Mouse (Mus musculus) neural tube, embryonic 12.5 days (tissue): Measurements from ENCODE around the gene Rab10. TPM values are rescaled to one million over a fixed set of nuclear protein-coding genes. Genes with fewer than 3 reads are reported as not detected.

ENCODE experiments used
- ATAC-seq: fragments of 200-750 bp; cut with Nextera tagmentation; 2 replicates; pipeline ENCODE4 v1.8.0; 2017; ENCODE audit warnings: low read depth, mild to moderate bottlenecking, moderate TSS enrichment, moderate library complexity; ENCODE audit not compliant: low FRiP score
- H3K27ac ChIP-seq: fragments of 300-500 bp; sonication (generic); 2 replicates; pipeline ENCODE4 v1.5.1; 2016
- H3K27me3 ChIP-seq: fragments of 300-500 bp; sonication (generic); replicated peaks from 2 replicates; pipeline ENCODE4 v1.6.1; 2016; ENCODE audit warnings: mild to moderate bottlenecking
- H3K36me3 ChIP-seq: fragments of 300-500 bp; sonication (generic); 2 replicates; pipeline ENCODE4 v1.6.1; 2016; ENCODE audit warnings: mild to moderate bottlenecking
- H3K4me1 ChIP-seq: fragments of 300-500 bp; sonication (generic); 2 replicates; pipeline ENCODE4 v1.6.1; 2016
- H3K4me2 ChIP-seq: fragments of 300-500 bp; sonication (generic); replicated peaks from 2 replicates; pipeline ENCODE4 v1.6.1; 2016; ENCODE audit warnings: mild to moderate bottlenecking
- H3K4me3 ChIP-seq: fragments of 300-500 bp; sonication (generic); 2 replicates; pipeline ENCODE4 v1.5.1; 2016
- H3K9ac ChIP-seq: fragments of 300-500 bp; sonication (generic); 2 replicates; pipeline ENCODE4 v1.6.1; 2016; ENCODE audit warnings: mild to moderate bottlenecking
- H3K9me3 ChIP-seq: fragments of 300-500 bp; sonication (generic); 2 replicates; pipeline ENCODE4 v1.6.1; 2016; ENCODE audit warnings: mild to moderate bottlenecking
- WGBS: fragments of 180-500 bp; shearing (Covaris S2); methylation state at CpG from one replicate; pipeline ENCODE4 v1.1.7; 2016; 5-methylcytosine and 5-hydroxymethylcytosine counted together
- polyA plus RNA-seq: library from polyadenylated mRNA; unstranded; fragments of >200 nt; fragmentation: Nextera tagmentation; extraction: Ambion mirVana; gene quantifications from 2 replicates; pipeline ENCODE4 v1.2.1, GENCODE M21; 2016

The Rab10 gene
- polyA plus RNA-seq, 1 experiment from 2014 or later: 182 TPM

GRCm38 (mm10) chr12:3261596-3261995, 48.2 kb downstream of the Rab10 start:
- Histone ChIP-seq H3K27ac (no peak overlapping the region), H3K36me3 (peaks cover 10% of the 10 kb centered on the region), H3K4me3 (no peak overlapping the region), H3K4me2 (no peak overlapping the region), H3K9me3 (no peaks in the 10 kb centered on the region), H3K4me1 (no peaks in the 10 kb centered on the region), H3K9ac (no peak overlapping the region), H3K27me3 (no peaks in the 10 kb centered on the region)
- ATAC-seq: no peak
- 98% methylated on average over 25 of the region's 25 CpGs for WGBS

DNA sequence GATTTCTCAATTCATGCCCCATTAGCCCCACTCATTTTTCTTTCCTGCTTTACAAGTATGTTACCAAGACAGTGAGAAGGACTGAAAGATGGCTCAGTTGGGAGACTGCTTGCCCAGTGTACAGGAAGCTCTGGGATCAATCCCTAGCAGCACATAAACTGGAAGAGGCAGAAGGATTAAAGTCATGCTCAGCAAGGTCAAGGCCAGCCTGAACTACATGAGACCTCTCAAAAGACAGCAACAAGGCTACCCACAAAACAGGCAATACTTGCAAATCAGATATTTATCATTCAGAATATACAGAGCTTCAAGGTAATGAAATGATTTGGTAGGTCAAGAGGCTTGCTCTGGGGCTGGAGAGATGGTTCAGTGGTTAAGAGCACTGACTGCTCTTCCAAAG, 53.8 kb downstream of the Rab10 start:
- Histone ChIP-seq H3K9me3 (no peaks in the 10 kb centered on the region), H3K4me3 (no peak overlapping the region), H3K27me3 (no peaks in the 10 kb centered on the region), H3K4me1 (no peaks in the 10 kb centered on the region), H3K36me3 (peaks cover 12% of the 10 kb centered on the region), H3K4me2 (no peak overlapping the region), H3K9ac (no peak overlapping the region), H3K27ac (no peak overlapping the region)
- ATAC-seq: no peak

DNA sequence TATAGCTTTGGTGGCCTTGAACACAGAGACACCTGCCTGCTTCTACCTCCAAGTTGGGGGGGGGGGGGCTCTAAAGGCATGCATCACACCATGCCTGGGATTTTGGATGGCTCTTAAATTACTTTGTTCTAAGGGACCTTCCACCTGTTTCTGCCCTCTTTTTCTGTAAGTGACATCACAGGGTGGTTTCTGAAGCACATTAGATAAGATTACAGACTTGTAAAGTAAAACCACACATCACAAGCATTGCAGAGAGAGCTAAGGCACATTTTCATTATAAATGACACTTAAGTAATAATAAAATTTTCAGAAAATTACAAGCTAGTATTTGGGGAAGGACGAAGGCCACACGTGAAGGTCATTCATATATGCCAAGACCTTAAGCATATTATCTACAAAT, 54.3 kb downstream of the Rab10 start:
- peaks cover 13% of the 10 kb centered on the region; the same call in 1 of the 2 replicates for H3K36me3 ChIP-seq
- no peaks in the 10 kb centered on the region for H3K27me3 ChIP-seq
- no peaks in the 10 kb centered on the region for H3K4me1 ChIP-seq
- H3K27ac ChIP-seq: no peak overlapping the region
- ATAC-seq: no peak
- no peak overlapping the region for H3K9ac ChIP-seq
- no peak overlapping the region for H3K4me3 ChIP-seq
- H3K4me2 ChIP-seq: no peak overlapping the region
- WGBS: 95% methylated on average over 2 of the region's 2 CpGs
- H3K9me3 ChIP-seq: no peaks in the 10 kb centered on the region

DNA sequence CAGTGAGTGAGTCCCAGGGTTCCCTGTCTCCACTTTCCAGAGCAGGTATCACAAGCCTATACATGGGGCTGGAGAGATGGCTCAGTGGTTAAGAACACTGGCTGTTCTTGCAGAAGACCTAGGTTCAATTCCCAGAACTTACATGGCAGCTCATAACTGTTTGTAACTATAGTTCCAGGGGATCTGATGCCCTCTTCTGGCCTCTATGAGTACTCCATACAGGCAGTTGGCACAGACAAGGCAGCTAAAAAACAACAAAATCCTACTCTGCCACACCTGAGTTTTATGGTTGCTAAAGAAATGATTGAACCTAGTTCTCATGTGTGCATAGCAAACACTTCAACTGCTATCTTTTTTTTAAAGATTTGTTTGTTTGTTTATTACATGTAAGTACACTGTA, 56.2 kb downstream of the Rab10 start:
- peaks cover 27% of the 10 kb centered on the region for H3K36me3 ChIP-seq
- H3K4me2 ChIP-seq: no peak overlapping the region
- H3K9ac ChIP-seq: no peak overlapping the region
- ATAC-seq: no peak
- H3K27me3 ChIP-seq: no peaks in the 10 kb centered on the region
- no peaks in the 10 kb centered on the region for H3K9me3 ChIP-seq
- H3K4me3 ChIP-seq: no peak overlapping the region
- H3K27ac ChIP-seq: no peak overlapping the region
- H3K4me1 ChIP-seq: no peaks in the 10 kb centered on the region

DNA sequence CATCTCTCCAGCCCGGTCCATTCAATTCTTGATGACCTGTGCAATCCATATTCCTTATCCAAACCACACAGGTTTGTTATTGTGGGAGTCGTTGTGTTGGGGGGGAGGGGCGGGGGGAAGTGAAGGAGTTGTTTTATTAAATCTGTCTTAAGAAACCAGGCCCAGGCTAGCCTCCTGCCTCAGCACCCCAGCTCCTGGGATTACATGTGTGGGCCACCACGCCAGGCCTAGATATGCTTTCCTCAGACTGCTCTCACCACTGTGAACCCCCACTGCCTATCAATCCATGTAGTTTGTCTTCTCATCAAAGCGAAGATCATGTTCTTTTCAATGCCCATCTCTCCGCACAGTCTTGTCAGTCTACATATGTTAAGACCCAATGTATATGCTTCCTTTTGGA, 63.7 kb downstream of the Rab10 start:
- H3K27me3 ChIP-seq: no peaks in the 10 kb centered on the region
- H3K4me3 ChIP-seq: no peak overlapping the region
- 93% methylated on average over 6 of the region's 6 CpGs for WGBS
- no peak overlapping the region for H3K27ac ChIP-seq
- no peak overlapping the region for H3K4me2 ChIP-seq
- no peak for ATAC-seq
- no peaks in the 10 kb centered on the region for H3K9me3 ChIP-seq
- no peak overlapping the region for H3K9ac ChIP-seq
- H3K4me1 ChIP-seq: no peaks in the 10 kb centered on the region
- H3K36me3 ChIP-seq: peaks cover 26% of the 10 kb centered on the region

- H3K4me2 ChIP-seq: no peak overlapping the region
- H3K27me3 ChIP-seq: no peaks in the 10 kb centered on the region
- H3K27ac ChIP-seq: no peak overlapping the region
- H3K36me3 ChIP-seq: peaks cover 35% of the 10 kb centered on the region
- no peak overlapping the region for H3K9ac ChIP-seq
- 96% methylated on average over 1 of the region's 1 CpGs for WGBS
- ATAC-seq: no peak
- H3K9me3 ChIP-seq: 0 out of 2 replicates have a peak, but pooled peaks cover 14% of the 10 kb centered on the region
- no peaks in the 10 kb centered on the region for H3K4me1 ChIP-seq
- H3K4me3 ChIP-seq: no peak overlapping the region
These were observed 70.2 kb downstream of the Rab10 start for GRCm38 (mm10) chr12:3239544-3239943.

- WGBS: 79% methylated on average over 16 of the region's 16 CpGs
These were observed 71.3 kb downstream of the Rab10 start for GRCm38 (mm10) chr12:3238361-3239051.

GRCm38 (mm10) chr12:3237799-3238198, 72.0 kb downstream of the Rab10 start:
- Histone ChIP-seq H3K9ac (no peak overlapping the region), H3K4me3 (no peak overlapping the region), H3K36me3 (peaks cover 35% of the 10 kb centered on the region), H3K4me2 (no peak overlapping the region), H3K4me1 (no peaks in the 10 kb centered on the region), H3K9me3 (0 out of 2 replicates have a peak, but pooled peaks cover 14% of the 10 kb centered on the region), H3K27ac (no peak overlapping the region), H3K27me3 (no peaks in the 10 kb centered on the region)
- 67% methylated on average over 5 of the region's 5 CpGs for WGBS
- ATAC-seq: peak; percentile 14; the same call in 1 of the 2 replicates

More at GRCm38 (mm10) chr12:3238361-3239051, 71.3 kb downstream of the Rab10 start:
- Histone ChIP-seq H3K9me3 (0 out of 2 replicates have a peak, but pooled peaks cover 14% of the 10 kb centered on the region), H3K4me3 (no peak overlapping the region), H3K4me1 (no peaks in the 10 kb centered on the region), H3K36me3 (peaks cover 35% of the 10 kb centered on the region), H3K27ac (no peak overlapping the region), H3K9ac (no peak overlapping the region), H3K27me3 (no peaks in the 10 kb centered on the region), H3K4me2 (no peak overlapping the region)
- ATAC-seq: peak; percentile 8; the same call in 1 of the 2 replicates

GRCm38 (mm10) chr12:3236831-3237681, 72.7 kb downstream of the Rab10 start:
- Histone ChIP-seq H3K4me2 (no peak overlapping the region), H3K4me1 (no peaks in the 10 kb centered on the region), H3K4me3 (no peak overlapping the region), H3K9me3 (0 out of 2 replicates have a peak, but pooled peaks cover 14% of the 10 kb centered on the region), H3K27ac (no peak overlapping the region), H3K27me3 (no peaks in the 10 kb centered on the region), H3K36me3 (peaks cover 35% of the 10 kb centered on the region), H3K9ac (no peak overlapping the region)
- WGBS: 95% methylated on average over 12 of the region's 12 CpGs
- ATAC-seq: no peak

DNA sequence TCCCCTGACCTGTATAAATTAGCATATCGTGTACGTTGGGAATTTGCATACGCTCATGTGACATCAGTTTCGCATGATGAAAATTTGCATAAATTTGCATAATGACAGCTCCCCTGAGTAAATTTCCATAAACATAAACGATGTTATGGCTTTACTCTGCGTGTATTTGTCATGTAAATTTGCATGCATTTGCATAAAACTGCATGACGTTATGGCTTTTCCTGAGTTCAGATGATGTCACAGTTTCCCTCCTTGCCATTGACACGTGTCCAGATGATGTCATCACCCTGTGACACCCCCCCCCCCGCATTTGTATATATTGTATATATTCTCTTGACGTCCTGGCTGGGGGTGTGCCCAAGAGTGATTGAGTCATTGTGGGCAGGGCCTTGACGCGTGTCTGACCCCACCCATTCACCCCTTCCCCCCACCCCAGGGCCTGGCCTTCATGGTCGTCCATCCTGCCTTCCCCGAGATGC, 73.6 kb downstream of the Rab10 start:
- no peaks in the 10 kb centered on the region for H3K27me3 ChIP-seq
- peaks cover 35% of the 10 kb centered on the region for H3K36me3 ChIP-seq
- H3K4me2 ChIP-seq: peak overlapping the region; percentile 62
- H3K4me1 ChIP-seq: no peaks in the 10 kb centered on the region
- no peak overlapping the region for H3K27ac ChIP-seq
- 0 out of 2 replicates have a peak, but pooled peaks cover 14% of the 10 kb centered on the region for H3K9me3 ChIP-seq
- no peak overlapping the region for H3K9ac ChIP-seq
- 62% methylated on average over 14 of the region's 14 CpGs for WGBS
- peak; percentile 5; the same call in 1 of the 2 replicates for ATAC-seq
- peak overlapping the region; percentile 47 for H3K4me3 ChIP-seq

GRCm38 (mm10) chr12:3235646-3236161, 74.1 kb downstream of the Rab10 start:
- Histone ChIP-seq H3K4me1 (no peaks in the 10 kb centered on the region), H3K27me3 (no peaks in the 10 kb centered on the region), H3K4me3 (peak overlapping the region; percentile 47), H3K9ac (peak overlapping the region; percentile 44), H3K4me2 (peak overlapping the region; percentile 62), H3K27ac (peak overlapping the region; percentile 4; the same call in 1 of the 2 replicates), H3K36me3 (peaks cover 35% of the 10 kb centered on the region), H3K9me3 (0 out of 2 replicates have a peak, but pooled peaks cover 14% of the 10 kb centered on the region)
- WGBS: 25% methylated on average over 39 of the region's 39 CpGs
- peak; percentile 75 for ATAC-seq

GRCm38 (mm10) chr12:3235124-3235631, 74.6 kb downstream of the Rab10 start:
- 0 out of 2 replicates have a peak, but pooled peaks cover 14% of the 10 kb centered on the region for H3K9me3 ChIP-seq
- H3K9ac ChIP-seq: peak overlapping the region; percentile 44
- H3K4me3 ChIP-seq: peak overlapping the region; percentile 47
- peak overlapping the region; percentile 4; the same call in 1 of the 2 replicates for H3K27ac ChIP-seq
- ATAC-seq: peak; percentile 81
- H3K4me2 ChIP-seq: peak overlapping the region; percentile 62
- peaks cover 31% of the 10 kb centered on the region for H3K36me3 ChIP-seq
- no peaks in the 10 kb centered on the region for H3K27me3 ChIP-seq
- 35% methylated on average over 36 of the region's 36 CpGs for WGBS
- no peaks in the 10 kb centered on the region for H3K4me1 ChIP-seq
